Mouse (Mus musculus) cerebellum, adult 18-20 months (tissue): ENCODE measurements around the gene Adsl.

Experiments used
- DNase-seq, 2 experiments: peaks; one replicate each; pipeline ENCODE4 v3.0.0; 2021

Gene Adsl

GRCm38 (mm10) chr15:81010114-81010513 lies 61.8 kb downstream of the Adsl start:
- DNase-seq = no peak

GRCm38 (mm10) chr15:81011523-81011922 lies 63.2 kb downstream of the Adsl start:
- DNase-seq = no peak

- DNase-seq = no peak
These were observed 64.1 kb downstream of the Adsl start for GRCm38 (mm10) chr15:81012359-81012758.

- no peak for DNase-seq
These were observed 64.9 kb downstream of the Adsl start for GRCm38 (mm10) chr15:81013186-81013585.

- no peak for DNase-seq
These were observed 66.9 kb downstream of the Adsl start for GRCm38 (mm10) chr15:81015068-81015744.

GRCm38 (mm10) chr15:81016488-81016887 lies 68.2 kb downstream of the Adsl start:
- no peak for DNase-seq

GRCm38 (mm10) chr15:81017308-81017707 lies 69.0 kb downstream of the Adsl start:
- no peak for DNase-seq
